Comparison of ENCODE assay signal across 22 mouse cellular contexts in genomic region chr9:83589063-83589462, GRCm38 (mm10). TPM values are rescaled to one million over a fixed set of nuclear protein-coding genes. Genes with fewer than 3 reads are reported as not detected.
DNase-seq lines count a peak whose midpoint lies in the region; ATAC-seq and TF ChIP-seq lines count a peak whose summit lies in the region.
"Had no signal": no experiment of that assay in that cellular context is flagged by ENCODE, and none has a peak within 500 bp of the region (broad histone marks: within the 10 kb centered on the region; RNA-seq: fewer than 3 reads in every experiment).

No protein-coding gene starts in this region.

- no peak overlapping the region for H3K4me2 ChIP-seq in hindbrain, embryonic 13.5 days
- no peak overlapping the region for H3K4me2 ChIP-seq in hindbrain, embryonic 12.5 days (replicated peaks)
- H3K4me2 ChIP-seq in neural tube, embryonic 13.5 days = no peak overlapping the region
- H3K4me2 ChIP-seq in neural tube, embryonic 15.5 days = no peak overlapping the region
- H3K4me2 ChIP-seq: embryonic facial prominence, embryonic 13.5 days; embryonic facial prominence, embryonic 15.5 days; forebrain, embryonic 13.5 days had no signal

- H3K27ac ChIP-seq in hindbrain, embryonic 13.5 days = no peak overlapping the region
- H3K27ac ChIP-seq in hindbrain, embryonic 12.5 days = no peak overlapping the region
- 0 out of 2 replicates have a peak overlapping the region, but pooled peaks have one; percentile 68 for H3K27ac ChIP-seq in neural tube, embryonic 13.5 days (replicated peaks)
- no peak overlapping the region for H3K27ac ChIP-seq in neural tube, embryonic 15.5 days (replicated peaks)
- H3K27ac ChIP-seq: embryonic facial prominence, embryonic 13.5 days; embryonic facial prominence, embryonic 15.5 days had no signal

- ATAC-seq in hindbrain, embryonic 13.5 days (ENCODE audit: low FRiP score) = 0 out of 2 replicates have a peak, but pooled peaks have one; percentile 3
- ATAC-seq in hindbrain, embryonic 12.5 days (ENCODE audit: low FRiP score) = no peak
- no peak; the same call in 1 of the 2 replicates for ATAC-seq in neural tube, embryonic 13.5 days (ENCODE audit: low read depth)
- ATAC-seq in neural tube, embryonic 15.5 days (ENCODE audit: low FRiP score) = no peak
- peak; percentile 82 for ATAC-seq in Patski
- no peak for ATAC-seq in megakaryocyte, adult 5-6 weeks (ENCODE audit: poor library complexity, severe bottlenecking)

- CTCF ChIA-PET in Patski (lab: Charles Lee) = interaction anchor here (0.8 to 1.5 kb wide), 2 partner anchors 24 to 40 kb away, joined by 3 read pairs; no protein-coding TSS in a partner anchor

- H3K36me3 ChIP-seq in hindbrain, embryonic 13.5 days = no peaks in the 10 kb centered on the region
- no peaks in the 10 kb centered on the region for H3K36me3 ChIP-seq in hindbrain, embryonic 12.5 days
- no peaks in the 10 kb centered on the region for H3K36me3 ChIP-seq in neural tube, embryonic 13.5 days
- no peaks in the 10 kb centered on the region for H3K36me3 ChIP-seq in neural tube, embryonic 15.5 days
- H3K36me3 ChIP-seq: embryonic facial prominence, embryonic 13.5 days; embryonic facial prominence, embryonic 15.5 days had no signal

- 94% methylated on average over 2 of the region's 2 CpGs for WGBS in hindbrain, embryonic 13.5 days
- 91% methylated on average over 2 of the region's 2 CpGs for WGBS in hindbrain, embryonic 12.5 days
- WGBS in neural tube, embryonic 13.5 days = 79% methylated on average over 2 of the region's 2 CpGs
- WGBS in neural tube, embryonic 15.5 days = 79% methylated on average over 2 of the region's 2 CpGs

- H3K9me3 ChIP-seq in hindbrain, embryonic 13.5 days = no peaks in the 10 kb centered on the region
- H3K9me3 ChIP-seq in hindbrain, embryonic 12.5 days (replicated peaks) = no peaks in the 10 kb centered on the region
- H3K9me3 ChIP-seq in neural tube, embryonic 13.5 days = no peaks in the 10 kb centered on the region
- no peaks in the 10 kb centered on the region for H3K9me3 ChIP-seq in neural tube, embryonic 15.5 days (replicated peaks)
- H3K9me3 ChIP-seq: embryonic facial prominence, embryonic 13.5 days; embryonic facial prominence, embryonic 15.5 days; forebrain, embryonic 13.5 days had no signal

- no peak overlapping the region for H3K9ac ChIP-seq in hindbrain, embryonic 13.5 days
- no peak overlapping the region for H3K9ac ChIP-seq in hindbrain, embryonic 12.5 days
- H3K9ac ChIP-seq in neural tube, embryonic 13.5 days = no peak overlapping the region
- no peak overlapping the region for H3K9ac ChIP-seq in neural tube, embryonic 15.5 days (replicated peaks)
- H3K9ac ChIP-seq: embryonic facial prominence, embryonic 13.5 days; embryonic facial prominence, embryonic 15.5 days; forebrain, embryonic 13.5 days had no signal

- DNase-seq in Patski (ENCODE audit: low read depth, low spot score) = peak; percentile 48
- no peak for DNase-seq in urinary bladder, adult 18-20 months (ENCODE audit: low spot score in 2 of 2)
- DNase-seq: adrenal gland, adult 2 months; adrenal gland, postnatal 10 days; adrenal gland, postnatal 25 days; cerebellum, adult 11 months; cerebellum, adult 18-20 months; cerebellum, adult 8-10 months; cerebellum, adult 9-11 months; cerebellum, postnatal 14 days; cerebellum, postnatal 36 days; embryo, embryonic 11 days had no signal

- no peak overlapping the region for H3K4me3 ChIP-seq in hindbrain, embryonic 13.5 days
- H3K4me3 ChIP-seq in hindbrain, embryonic 12.5 days = no peak overlapping the region
- no peak overlapping the region for H3K4me3 ChIP-seq in neural tube, embryonic 13.5 days
- H3K4me3 ChIP-seq in neural tube, embryonic 15.5 days (replicated peaks) = no peak overlapping the region
- H3K4me3 ChIP-seq: embryonic facial prominence, embryonic 13.5 days; embryonic facial prominence, embryonic 15.5 days; erythroblast, embryonic 14.5 days; forebrain, embryonic 13.5 days had no signal

- TF ChIP-seq CTCF in Patski (IDR thresholded peaks at IDR 0.05) = no peak

- in situ Hi-C loops in Patski (cut with MboI; ENCODE audit: low pct_unique_long_range_greater_than_20kb) = no loop called here

- POLR2A ChIA-PET in Patski (lab: Charles Lee) = no interaction called here

- H3K4me1 ChIP-seq in hindbrain, embryonic 13.5 days (replicated peaks) = peaks cover 9% of the 10 kb centered on the region
- peaks cover 7% of the 10 kb centered on the region; the same call in 1 of the 2 replicates for H3K4me1 ChIP-seq in hindbrain, embryonic 12.5 days
- H3K4me1 ChIP-seq in neural tube, embryonic 13.5 days (replicated peaks) = peaks cover 14% of the 10 kb centered on the region
- H3K4me1 ChIP-seq in neural tube, embryonic 15.5 days = peaks cover 9% of the 10 kb centered on the region; the same call in 1 of the 2 replicates
- H3K4me1 ChIP-seq: embryonic facial prominence, embryonic 15.5 days had no signal

- no peaks in the 10 kb centered on the region for H3K27me3 ChIP-seq in hindbrain, embryonic 13.5 days
- no peaks in the 10 kb centered on the region for H3K27me3 ChIP-seq in hindbrain, embryonic 12.5 days
- H3K27me3 ChIP-seq in neural tube, embryonic 13.5 days = no peaks in the 10 kb centered on the region
- no peaks in the 10 kb centered on the region for H3K27me3 ChIP-seq in neural tube, embryonic 15.5 days (replicated peaks)
- no peaks in the 10 kb centered on the region for H3K27me3 ChIP-seq in Patski
- H3K27me3 ChIP-seq: embryonic facial prominence, embryonic 13.5 days; embryonic facial prominence, embryonic 15.5 days; forebrain, embryonic 13.5 days had no signal

RNA-seq across cellular contexts. Expression of gene Sh3bgrl2, which starts 40.9 kb away (rescaled TPM):
- polyA plus RNA-seq in hindbrain, embryonic 13.5 days (2015; fragmentation: Nextera tagmentation; extraction: Ambion mirVana) = 7.0 and 10.9 TPM in 2 replicates
- polyA plus RNA-seq in hindbrain, embryonic 12.5 days (2016; fragmentation: Nextera tagmentation; extraction: Ambion mirVana) = 8.0 and 8.1 TPM in 2 replicates
- 8.5 and 9.1 TPM in 2 replicates for polyA plus RNA-seq in neural tube, embryonic 13.5 days (2015; fragmentation: Nextera tagmentation; extraction: Ambion mirVana)
- polyA plus RNA-seq in neural tube, embryonic 15.5 days (2015; fragmentation: Nextera tagmentation; extraction: Ambion mirVana) = 8.3 and 9.2 TPM in 2 replicates
- 5.2 TPM for polyA plus RNA-seq in Patski (2021)
- total RNA-seq in megakaryocyte, adult 5-6 weeks (2015) = not detected in 2 replicates
- 0.11 TPM in 1 of 2 replicates, not detected in the other for total RNA-seq in megakaryocyte, adult 5-6 weeks (2017)
- total RNA-seq: MEL had no signal

Comparison
In these comparisons a context has a peak if more than half of its experiments do, and no peak if none do; other contexts are left out.
1. ATAC-seq: peak in hindbrain, embryonic 13.5 days (single experiment) and Patski (single experiment); none in hindbrain, embryonic 12.5 days (single experiment), neural tube, embryonic 13.5 days (single experiment), neural tube, embryonic 15.5 days (single experiment) and megakaryocyte, adult 5-6 weeks (single experiment).